Mouse (Mus musculus) liver, postnatal 0 days (tissue): ENCODE results near the gene Scn2b. TPM values are rescaled to one million over a fixed set of nuclear protein-coding genes. Genes with fewer than 3 reads are reported as not detected.

Experiments
- ATAC-seq: fragments of 200-750 bp; cut with Nextera tagmentation; 2 replicates; pipeline ENCODE4 v1.8.0; 2017; ENCODE audit warnings: mild to moderate bottlenecking, moderate library complexity
- DNase-seq: peaks from one replicate; pipeline ENCODE4 v3.0.0-alpha.2; 2016
- H3K27ac ChIP-seq: fragments of 300-500 bp; sonication (generic); 2 replicates; pipeline ENCODE4 v1.5.1; 2014; ENCODE audit warnings: antibody characterized with exemption, moderate library complexity, mild to moderate bottlenecking, low read depth
- H3K27me3 ChIP-seq: fragments of 300-500 bp; sonication (generic); 2 replicates; pipeline ENCODE4 v1.6.1; 2014; ENCODE audit warnings: low read length, control low read depth, mixed read lengths; ENCODE audit not compliant: insufficient read depth
- H3K36me3 ChIP-seq: fragments of 300-500 bp; sonication (generic); replicated peaks from 2 replicates; pipeline ENCODE4 v1.6.1; 2014; ENCODE audit warnings: mild to moderate bottlenecking, control low read depth, low read length, moderate library complexity, mixed read lengths; ENCODE audit not compliant: insufficient read depth
- H3K4me1 ChIP-seq: fragments of 300-500 bp; sonication (generic); 2 replicates; pipeline ENCODE4 v1.6.1; 2014; ENCODE audit warnings: antibody characterized with exemption, mild to moderate bottlenecking, control low read depth; ENCODE audit not compliant: insufficient read depth
- H3K4me2 ChIP-seq: fragments of 300-500 bp; sonication (generic); 2 replicates; pipeline ENCODE4 v1.6.1; 2014; ENCODE audit warnings: low read depth, mild to moderate bottlenecking, low read length, moderate library complexity, mixed read lengths
- H3K4me3 ChIP-seq: fragments of 300-500 bp; sonication (generic); 2 replicates; pipeline ENCODE4 v1.5.1; 2014; ENCODE audit warnings: low read depth, low read length
- H3K9ac ChIP-seq: fragments of 300-500 bp; sonication (generic); replicated peaks from 2 replicates; pipeline ENCODE4 v1.6.1; 2014; ENCODE audit warnings: mild to moderate bottlenecking, moderate library complexity
- H3K9me3 ChIP-seq: fragments of 300-500 bp; sonication (generic); 2 replicates; pipeline ENCODE4 v1.6.1; 2016; ENCODE audit warnings: mild to moderate bottlenecking, control low read depth, low read length, mixed read lengths
- CTCF ChIP-seq: sonication (generic); IDR thresholded peaks from 2 replicates; pipeline ENCODE4 v1.5.1; 2016; ENCODE audit warnings: antibody characterized with exemption, low read depth
- EP300 ChIP-seq: IDR thresholded peaks from 2 replicates; pipeline ENCODE4 v1.6.1; 2016; ENCODE audit warnings: antibody characterized with exemption, low read depth, mild to moderate bottlenecking
- whole genome bisulfite sequencing: fragments of 180-500 bp; shearing (Covaris S2); extraction: QIAGEN DNeasy Blood & Tissue Kit; methylation state at CpG from one replicate; pipeline ENCODE4 v1.1.7; 2014; ENCODE audit not compliant: insufficient replicate concordance; 5-methylcytosine and 5-hydroxymethylcytosine counted together
- polyA plus RNA-seq: library from polyadenylated mRNA; unstranded; fragments of >200 nt; fragmentation: Nextera tagmentation; extraction: Ambion mirVana; gene quantifications from 2 replicates; pipeline ENCODE4 v1.2.1, GENCODE M21; 2015

The Scn2b gene
- polyA plus RNA-seq, 1 experiment from 2014 or later: 0.09 TPM

- no peaks in the 10 kb centered on the region for H3K9me3 ChIP-seq
- DNase-seq: peak; percentile 47
- peak within 1 kb of the TSS; percentile 54 for H3K4me3 ChIP-seq
- peaks cover 33% of the 10 kb centered on the region for H3K27me3 ChIP-seq
- peaks cover 10% of the 10 kb centered on the region; the same call in 1 of the 2 replicates for H3K4me1 ChIP-seq
- no peak within 1 kb of the TSS; the same call in 1 of the 2 replicates for H3K9ac ChIP-seq
- no peaks in the 10 kb centered on the region for H3K36me3 ChIP-seq
- peak within 1 kb of the TSS; percentile 80 for H3K4me2 ChIP-seq
- no peak within 1 kb of the TSS for H3K27ac ChIP-seq
- peak; percentile 29 for ATAC-seq
- under 1% methylated on average over 65 of the region's 76 CpGs for WGBS
- TF ChIP-seq CTCF (no peak), EP300 (no peak)
These were observed 20.8 kb downstream of the Scn2b start, which contains the start of gene Scn4b for GRCm38 (mm10) chr9:45138191-45139032. Gene Scn4b, plus strand, starts transcription at chr9:45138395.

DNA sequence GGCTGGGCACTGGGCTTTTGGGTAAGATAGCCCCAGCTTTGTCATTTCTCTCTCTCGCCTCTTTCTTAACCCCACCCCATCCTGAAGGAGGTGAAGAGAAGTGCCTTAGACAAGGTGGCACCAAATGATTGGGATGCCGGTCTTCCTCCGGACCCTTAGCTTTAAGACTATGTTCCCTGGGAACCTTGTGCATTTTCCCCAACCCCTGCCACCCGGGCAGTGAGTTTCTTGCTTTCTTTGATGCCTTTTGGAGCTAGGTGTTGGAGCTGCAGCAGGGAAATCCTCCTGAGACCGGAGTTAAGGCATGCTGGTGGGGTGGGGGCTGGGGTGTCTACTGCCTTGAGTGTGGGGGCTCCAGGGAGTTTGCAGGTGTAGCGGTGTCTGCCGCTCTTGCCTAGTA is 21.5 kb downstream of the Scn2b start:
- Histone ChIP-seq H3K36me3 (no peaks in the 10 kb centered on the region), H3K4me1 (peaks cover 10% of the 10 kb centered on the region; the same call in 1 of the 2 replicates), H3K27ac (no peak overlapping the region), H3K9me3 (no peaks in the 10 kb centered on the region), H3K9ac (no peak overlapping the region), H3K27me3 (peaks cover 36% of the 10 kb centered on the region), H3K4me2 (peak overlapping the region; percentile 80), H3K4me3 (peak overlapping the region; percentile 54)
- TF ChIP-seq CTCF (no peak), EP300 (no peak)
- WGBS: 14% methylated on average over 7 of the region's 7 CpGs
- ATAC-seq: no peak
- DNase-seq: no peak

DNA sequence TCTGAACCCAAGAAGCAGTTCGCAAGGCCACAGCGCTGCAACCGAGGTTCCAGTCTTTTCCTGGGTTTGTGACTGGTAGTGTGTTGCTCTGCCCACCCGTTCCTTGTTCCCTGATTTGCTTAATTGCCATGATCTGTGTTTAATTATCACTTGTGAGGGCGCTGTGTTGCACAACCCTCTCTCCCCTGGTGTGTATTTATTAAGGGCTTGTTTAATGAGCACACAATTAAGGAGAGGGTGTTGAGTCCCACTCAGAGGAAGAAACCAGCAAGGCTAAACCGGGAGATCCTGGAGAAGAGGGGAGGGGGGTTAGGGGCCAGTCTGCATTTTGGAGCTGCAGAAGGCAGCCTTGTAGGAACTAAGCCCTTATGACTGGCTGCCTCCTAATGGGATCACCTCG is 23.4 kb downstream of the Scn2b start:
- Histone ChIP-seq H3K9me3 (no peaks in the 10 kb centered on the region), H3K4me3 (no peak overlapping the region), H3K27me3 (peaks cover 44% of the 10 kb centered on the region), H3K4me2 (no peak overlapping the region), H3K9ac (no peak overlapping the region), H3K36me3 (no peaks in the 10 kb centered on the region), H3K27ac (no peak overlapping the region), H3K4me1 (peaks cover 9% of the 10 kb centered on the region; the same call in 1 of the 2 replicates)
- DNase-seq (no peak), ATAC-seq (no peak)
- 56% methylated on average over 7 of the region's 7 CpGs for WGBS
- TF ChIP-seq EP300 (no peak), CTCF (no peak)

DNA sequence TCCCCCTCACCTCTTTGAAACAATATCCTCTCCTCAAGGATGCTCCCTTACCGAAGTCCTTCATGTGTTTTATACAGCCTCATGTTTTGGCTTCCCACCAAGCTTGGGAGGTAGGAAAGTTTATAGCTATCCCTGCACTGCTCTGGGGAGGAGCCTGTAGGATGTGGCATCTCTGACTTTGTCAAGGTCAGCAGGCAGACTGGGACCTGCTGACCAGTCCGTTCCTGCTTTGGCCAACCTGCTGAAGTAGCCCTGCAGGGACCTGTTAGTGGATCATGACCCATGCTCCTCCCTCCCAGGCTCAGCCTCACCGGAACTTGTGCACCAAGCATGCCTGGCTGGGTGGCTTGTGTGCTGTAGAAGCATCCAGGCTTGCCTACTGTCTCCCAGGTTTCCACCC is 25.1 kb downstream of the Scn2b start:
- no peak overlapping the region for H3K9ac ChIP-seq
- no peak overlapping the region for H3K4me2 ChIP-seq
- H3K9me3 ChIP-seq: no peaks in the 10 kb centered on the region
- no peak overlapping the region for H3K4me3 ChIP-seq
- TF ChIP-seq CTCF (no peak), EP300 (no peak)
- ATAC-seq: no peak
- DNase-seq: no peak
- H3K36me3 ChIP-seq: no peaks in the 10 kb centered on the region
- no peak overlapping the region for H3K27ac ChIP-seq
- H3K27me3 ChIP-seq: peaks cover 50% of the 10 kb centered on the region
- peaks cover 3% of the 10 kb centered on the region; the same call in 1 of the 2 replicates for H3K4me1 ChIP-seq
- 51% methylated on average over 3 of the region's 3 CpGs for WGBS

DNA sequence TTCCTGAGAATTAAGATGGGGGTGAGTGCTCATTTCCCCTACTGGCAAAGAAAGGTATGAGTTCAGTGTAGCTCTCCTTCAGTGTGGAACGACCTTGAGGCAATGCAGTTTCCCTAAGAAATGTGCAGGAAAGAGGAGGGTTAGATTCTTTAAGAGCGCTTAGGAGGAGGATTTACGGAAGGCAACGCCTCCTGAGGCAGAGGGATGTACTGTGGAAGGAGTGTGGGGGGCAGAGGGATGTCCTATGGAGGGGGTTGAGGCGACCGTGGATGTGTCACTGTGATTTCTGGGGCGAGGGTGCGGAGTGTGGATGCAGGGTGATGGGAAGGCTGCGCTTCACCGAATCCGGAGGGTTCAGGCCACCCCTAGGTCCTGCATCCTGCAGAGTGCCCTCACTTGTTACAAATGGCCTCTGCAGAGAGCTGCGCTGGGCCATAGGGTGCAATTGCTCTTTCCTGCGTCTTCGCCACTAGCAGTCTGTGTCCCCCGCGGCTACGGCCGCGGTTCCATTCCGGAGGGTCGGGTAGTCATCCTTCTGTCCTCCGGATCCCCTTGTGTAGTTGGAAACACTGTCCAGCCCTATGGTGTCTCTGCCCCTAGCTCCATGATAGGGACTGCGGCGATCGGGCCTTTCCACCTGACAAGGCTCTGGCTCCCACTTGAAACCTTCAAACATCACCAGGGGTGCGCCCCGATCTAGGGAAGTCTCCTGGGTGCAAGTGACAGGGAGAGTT is 28.1 kb downstream of the Scn2b start:
- Histone ChIP-seq H3K9ac (no peak overlapping the region), H3K27me3 (peaks cover 23% of the 10 kb centered on the region), H3K4me2 (peak overlapping the region; percentile 67), H3K4me3 (peak overlapping the region; percentile 22; the same call in 1 of the 2 replicates), H3K36me3 (no peaks in the 10 kb centered on the region), H3K4me1 (no peaks in the 10 kb centered on the region; the same call in 1 of the 2 replicates), H3K9me3 (no peaks in the 10 kb centered on the region), H3K27ac (no peak overlapping the region)
- ATAC-seq (no peak), DNase-seq (no peak)
- TF ChIP-seq EP300: no peak
- TF ChIP-seq CTCF: no peak
- WGBS: 7% methylated on average over 27 of the region's 27 CpGs

DNA sequence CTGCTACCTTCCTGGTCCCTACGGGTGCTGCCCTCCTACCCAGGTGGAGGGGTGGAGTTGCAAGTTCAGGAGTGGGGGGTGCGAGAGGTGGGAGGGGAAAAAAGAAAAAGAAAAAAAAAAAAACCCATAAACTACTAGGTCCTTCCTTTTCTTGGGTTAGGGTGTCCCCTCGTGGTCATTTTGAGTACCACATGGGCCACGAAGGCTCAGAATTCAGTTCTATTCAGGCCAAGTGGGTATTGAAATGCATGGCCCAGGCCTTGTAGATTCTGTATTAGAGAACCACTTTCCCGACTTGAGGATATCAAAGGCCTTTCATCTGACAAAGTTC is 28.6 kb downstream of the Scn2b start:
- peak; percentile 67 for DNase-seq
- H3K4me1 ChIP-seq: no peaks in the 10 kb centered on the region; the same call in 1 of the 2 replicates
- 2% methylated on average over 5 of the region's 5 CpGs for WGBS
- H3K27ac ChIP-seq: no peak overlapping the region
- H3K27me3 ChIP-seq: peaks cover 23% of the 10 kb centered on the region
- ATAC-seq: no peak
- peak; percentile 87 for TF ChIP-seq CTCF
- TF ChIP-seq EP300: no peak
- no peak overlapping the region for H3K9ac ChIP-seq
- H3K4me3 ChIP-seq: peak overlapping the region; percentile 22; the same call in 1 of the 2 replicates
- H3K4me2 ChIP-seq: peak overlapping the region; percentile 67
- H3K36me3 ChIP-seq: no peaks in the 10 kb centered on the region
- H3K9me3 ChIP-seq: no peaks in the 10 kb centered on the region
